Mouse (Mus musculus): Measurements from ENCODE around the gene Gm7849.
"Not testable (repeated sequence)": the region's sequence is repeated elsewhere in the genome, so short reads cannot be mapped to it uniquely, and the experiment has no call there.

Gm7849 gene

GRCm38 (mm10) chr8:21456460-21456859 is at the start of gene Gm7849:
Gm7849 (minus strand) TSS chr8:21456560.
- not testable (repeated sequence) for DNase-seq

DNA sequence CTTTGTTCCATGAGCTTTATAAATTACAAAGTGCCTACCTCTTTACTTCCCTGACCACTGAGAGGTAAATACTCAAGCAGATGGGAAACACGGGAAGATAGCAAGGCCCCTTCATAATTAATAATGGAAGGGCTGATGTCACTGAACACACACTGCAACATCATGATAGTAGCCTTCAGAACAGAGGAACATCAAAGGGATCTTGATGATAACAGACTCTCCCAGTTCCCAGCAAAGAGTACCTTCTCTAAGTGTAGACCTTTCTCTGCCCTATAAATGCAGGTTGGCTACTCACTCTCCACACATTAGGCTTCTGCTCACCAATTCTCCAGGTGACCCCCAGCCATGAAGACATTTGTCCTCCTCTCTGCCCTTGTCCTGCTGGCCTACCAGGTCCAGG is 29.2 kb downstream of the Gm7849 start, which contains the start of gene Defa36:
Gene Defa36, plus strand, starts transcription at position 301 of the 400 bp plus-strand sequence.
- DNase-seq: not testable (repeated sequence)

Data from cerebellum, adult 11 months (tissue).